Mouse (Mus musculus): ENCODE results near the gene Kifc3. TPM values are rescaled to one million over a fixed set of nuclear protein-coding genes. Genes with fewer than 3 reads are reported as not detected.

Kifc3 gene
- polyA plus RNA-seq, 1 experiment, result 13.6 TPM

GRCm38 (mm10) chr8:95139051-95139365, 63.6 kb downstream of the Kifc3 start:
- H3K27ac ChIP-seq (ENCODE audit: insufficient read depth, low read length), result no peak overlapping the region
- H3K4me1 ChIP-seq (ENCODE audit: control insufficient read depth, insufficient read depth, low read length), result peaks cover 27% of the 10 kb centered on the region
- no peak overlapping the region for H3K4me3 ChIP-seq (ENCODE audit: insufficient read depth, low read length)
- TF ChIP-seq POLR2A (IDR thresholded peaks at IDR 0.05; ENCODE audit: low read depth, low read length) (no peak), CTCF (IDR thresholded peaks at IDR 0.05; ENCODE audit: borderline replicate concordance, insufficient read depth, low read length) (no peak)

GRCm38 (mm10) chr8:95138341-95139050, 64.1 kb downstream of the Kifc3 start:
- Histone ChIP-seq H3K4me3 (ENCODE audit: insufficient read depth, low read length) (no peak overlapping the region), H3K27ac (ENCODE audit: insufficient read depth, low read length) (no peak overlapping the region), H3K4me1 (ENCODE audit: control insufficient read depth, insufficient read depth, low read length) (peaks cover 27% of the 10 kb centered on the region)
- TF ChIP-seq CTCF (IDR thresholded peaks at IDR 0.05; ENCODE audit: borderline replicate concordance, insufficient read depth, low read length) (no peak), POLR2A (IDR thresholded peaks at IDR 0.05; ENCODE audit: low read depth, low read length) (no peak)

- peaks cover 21% of the 10 kb centered on the region for H3K4me1 ChIP-seq (ENCODE audit: control insufficient read depth, insufficient read depth, low read length)
- peak overlapping the region; percentile 14; the same call in 1 of the 2 replicates for H3K4me3 ChIP-seq (ENCODE audit: insufficient read depth, low read length)
- TF ChIP-seq POLR2A (IDR thresholded peaks at IDR 0.05; ENCODE audit: low read depth, low read length), result no peak
- TF ChIP-seq CTCF (IDR thresholded peaks at IDR 0.05; ENCODE audit: borderline replicate concordance, insufficient read depth, low read length), result no peak
- no peak overlapping the region for H3K27ac ChIP-seq (ENCODE audit: insufficient read depth, low read length)
Observed at GRCm38 (mm10) chr8:95137641-95138098, 64.9 kb downstream of the Kifc3 start.

- no peak overlapping the region for H3K27ac ChIP-seq (ENCODE audit: insufficient read depth, low read length)
- TF ChIP-seq POLR2A (IDR thresholded peaks at IDR 0.05; ENCODE audit: low read depth, low read length) (no peak), CTCF (IDR thresholded peaks at IDR 0.05; ENCODE audit: borderline replicate concordance, insufficient read depth, low read length) (no peak)
- H3K4me3 ChIP-seq (ENCODE audit: insufficient read depth, low read length), result peak overlapping the region; percentile 14; the same call in 1 of the 2 replicates
- H3K4me1 ChIP-seq (ENCODE audit: control insufficient read depth, insufficient read depth, low read length), result peaks cover 21% of the 10 kb centered on the region
Observed at GRCm38 (mm10) chr8:95137201-95137600, 65.4 kb downstream of the Kifc3 start.

GRCm38 (mm10) chr8:95136218-95136617, 66.4 kb downstream of the Kifc3 start:
- Histone ChIP-seq H3K27ac (ENCODE audit: insufficient read depth, low read length) (no peak overlapping the region), H3K4me1 (ENCODE audit: control insufficient read depth, insufficient read depth, low read length) (peaks cover 20% of the 10 kb centered on the region), H3K4me3 (ENCODE audit: insufficient read depth, low read length) (no peak overlapping the region)
- TF ChIP-seq CTCF (IDR thresholded peaks at IDR 0.05; ENCODE audit: borderline replicate concordance, insufficient read depth, low read length) (no peak), POLR2A (IDR thresholded peaks at IDR 0.05; ENCODE audit: low read depth, low read length) (no peak)

GRCm38 (mm10) chr8:95135242-95135641, 67.4 kb downstream of the Kifc3 start:
- peaks cover 15% of the 10 kb centered on the region for H3K4me1 ChIP-seq (ENCODE audit: control insufficient read depth, insufficient read depth, low read length)
- TF ChIP-seq CTCF (IDR thresholded peaks at IDR 0.05; ENCODE audit: borderline replicate concordance, insufficient read depth, low read length) (no peak), POLR2A (IDR thresholded peaks at IDR 0.05; ENCODE audit: low read depth, low read length) (no peak)
- H3K4me3 ChIP-seq (ENCODE audit: insufficient read depth, low read length), result no peak overlapping the region

GRCm38 (mm10) chr8:95134186-95134585, 68.4 kb downstream of the Kifc3 start:
- Histone ChIP-seq H3K27ac (ENCODE audit: insufficient read depth, low read length) (no peak overlapping the region), H3K4me1 (ENCODE audit: control insufficient read depth, insufficient read depth, low read length) (peaks cover 15% of the 10 kb centered on the region)
- no peak for TF ChIP-seq CTCF (IDR thresholded peaks at IDR 0.05; ENCODE audit: borderline replicate concordance, insufficient read depth, low read length)
- TF ChIP-seq POLR2A (IDR thresholded peaks at IDR 0.05; ENCODE audit: low read depth, low read length), result no peak

More at GRCm38 (mm10) chr8:95135242-95135641, 67.4 kb downstream of the Kifc3 start:
- H3K27ac ChIP-seq (ENCODE audit: insufficient read depth, low read length), result no peak overlapping the region

GRCm38 (mm10) chr8:95131983-95132382, 70.6 kb downstream of the Kifc3 start:
- Histone ChIP-seq H3K4me1 (ENCODE audit: control insufficient read depth, insufficient read depth, low read length) (peaks cover 2% of the 10 kb centered on the region; the same call in 1 of the 2 replicates), H3K4me3 (ENCODE audit: insufficient read depth, low read length) (no peak overlapping the region), H3K27ac (ENCODE audit: insufficient read depth, low read length) (no peak overlapping the region)
- no peak for TF ChIP-seq POLR2A (IDR thresholded peaks at IDR 0.05; ENCODE audit: low read depth, low read length)
- no peak for TF ChIP-seq CTCF (IDR thresholded peaks at IDR 0.05; ENCODE audit: borderline replicate concordance, insufficient read depth, low read length)

More at GRCm38 (mm10) chr8:95134186-95134585, 68.4 kb downstream of the Kifc3 start:
- no peak overlapping the region for H3K4me3 ChIP-seq (ENCODE audit: insufficient read depth, low read length)

GRCm38 (mm10) chr8:95130966-95131537, 71.6 kb downstream of the Kifc3 start:
- no peak for TF ChIP-seq POLR2A (IDR thresholded peaks at IDR 0.05; ENCODE audit: low read depth, low read length)
- TF ChIP-seq CTCF (IDR thresholded peaks at IDR 0.05; ENCODE audit: borderline replicate concordance, insufficient read depth, low read length), result no peak
- Histone ChIP-seq H3K27ac (ENCODE audit: insufficient read depth, low read length) (no peak overlapping the region), H3K4me3 (ENCODE audit: insufficient read depth, low read length) (no peak overlapping the region), H3K4me1 (ENCODE audit: control insufficient read depth, insufficient read depth, low read length) (no peaks in the 10 kb centered on the region)

GRCm38 (mm10) chr8:95128750-95129260, 73.8 kb downstream of the Kifc3 start:
- no peak overlapping the region for H3K4me3 ChIP-seq (ENCODE audit: insufficient read depth, low read length)

More at GRCm38 (mm10) chr8:95128750-95129260, 73.8 kb downstream of the Kifc3 start:
- Histone ChIP-seq H3K4me1 (ENCODE audit: control insufficient read depth, insufficient read depth, low read length) (no peaks in the 10 kb centered on the region), H3K27ac (ENCODE audit: insufficient read depth, low read length) (no peak overlapping the region)
- TF ChIP-seq CTCF (IDR thresholded peaks at IDR 0.05; ENCODE audit: borderline replicate concordance, insufficient read depth, low read length) (no peak), POLR2A (IDR thresholded peaks at IDR 0.05; ENCODE audit: low read depth, low read length) (no peak)
